Mouse (Mus musculus) liver, embryonic 14.5 days (tissue): Measurements from ENCODE around the gene Llgl2.

ENCODE experiments used
- CTCF ChIP-seq: IDR thresholded peaks from 2 replicates; pipeline ENCODE4 v1.5.1; 2016; ENCODE audit warnings: antibody characterized with exemption, low read depth, control low read depth
- EP300 ChIP-seq: IDR thresholded peaks from 2 replicates; pipeline ENCODE4 v1.6.1; 2016; ENCODE audit warnings: antibody characterized with exemption, low read depth

DNA sequence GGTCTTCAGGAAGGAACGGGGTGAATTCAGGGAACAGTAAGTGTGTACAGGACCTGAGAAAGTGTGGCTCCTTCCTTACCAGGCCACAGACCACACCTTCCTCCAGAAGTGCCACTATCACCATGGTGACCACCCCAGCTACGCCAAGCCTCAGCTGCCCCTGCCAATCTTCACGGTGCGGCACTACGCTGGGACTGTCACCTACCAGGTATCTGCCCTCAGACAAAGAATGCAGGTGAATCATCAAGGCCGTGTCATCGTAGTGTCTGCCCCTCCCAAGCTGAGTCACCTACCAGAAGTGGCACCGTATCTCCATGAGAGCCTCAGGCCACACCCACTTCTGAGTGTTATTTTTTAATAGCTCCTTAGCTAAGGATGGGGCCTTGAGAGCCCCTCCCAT, 45.5 kb downstream of the Llgl2 start:
- TF ChIP-seq CTCF, result no peak
- no peak for TF ChIP-seq EP300
